Mouse (Mus musculus) MEL (cell line): ENCODE data around the gene Igf1r. TPM values are rescaled to one million over a fixed set of nuclear protein-coding genes. Genes with fewer than 3 reads are reported as not detected.

ENCODE experiments used
- DNase-seq: peaks from one replicate; pipeline ENCODE4 v3.0.0; 2011; ENCODE audit warnings: low read depth, low spot score
- H3K27ac ChIP-seq: 2 replicates; pipeline ENCODE4 v1.5.1; 2012; ENCODE audit warnings: low read depth, mild to moderate bottlenecking, control low read depth, low read length, moderate library complexity; ENCODE audit not compliant: control insufficient read depth
- H3K27me3 ChIP-seq, 2 experiments: fragments of 150-350 bp in 1 of 2; sonication (generic) in 1 of 2; 2 replicates each; pipeline ENCODE4 v1.6.1; 2012; ENCODE audit warnings: low read length in 2 of 2, mild to moderate bottlenecking in 2 of 2, improper control_type of control experiment in 1 of 2, moderate library complexity in 1 of 2; ENCODE audit not compliant: insufficient read depth in 2 of 2, control insufficient read depth in 1 of 2
- H3K36me3 ChIP-seq, 2 experiments: 2 replicates each; pipeline ENCODE4 v1.6.1; 2012 to 2014; ENCODE audit warnings: low read length in 2 of 2, improper control_type of control experiment in 1 of 2, inconsistent platforms in 1 of 2, mild to moderate bottlenecking in 1 of 2; ENCODE audit not compliant: insufficient read depth in 2 of 2, control insufficient read depth in 1 of 2
- H3K4me1 ChIP-seq, 2 experiments: fragments of 150-350 bp in 1 of 2; sonication (generic) in 1 of 2; 2 replicates each; pipeline ENCODE4 v1.6.1; 2012; ENCODE audit warnings: low read length in 2 of 2, improper control_type of control experiment in 1 of 2, mild to moderate bottlenecking in 1 of 2; ENCODE audit not compliant: insufficient read depth in 2 of 2, control insufficient read depth in 1 of 2
- H3K4me3 ChIP-seq, 2 experiments: fragments of 150-350 bp in 1 of 2; sonication (generic) in 1 of 2; 2 replicates each; pipeline ENCODE4 v1.5.1; 2012; ENCODE audit warnings: low read depth in 2 of 2, low read length in 2 of 2, mild to moderate bottlenecking in 2 of 2, moderate library complexity in 2 of 2, control low read depth in 1 of 2, improper control_type of control experiment in 1 of 2; ENCODE audit not compliant: control insufficient read depth in 1 of 2, insufficient read depth in 1 of 2
- H3K79me2 ChIP-seq: 2 replicates; pipeline ENCODE4 v1.6.1; 2012; ENCODE audit warnings: mild to moderate bottlenecking, low read length, moderate library complexity; ENCODE audit not compliant: control insufficient read depth, poor library complexity, insufficient read depth
- H3K9ac ChIP-seq: 2 replicates; pipeline ENCODE4 v1.6.1; 2012; ENCODE audit warnings: low read depth, mild to moderate bottlenecking, control low read depth, low read length, moderate library complexity; ENCODE audit not compliant: control insufficient read depth, poor library complexity, severe bottlenecking
- H3K9me3 ChIP-seq: fragments of 150-350 bp; sonication (generic); replicated peaks from 2 replicates; pipeline ENCODE4 v1.6.1; 2012; ENCODE audit warnings: mild to moderate bottlenecking, low read length, improper control_type of control experiment, moderate library complexity; ENCODE audit not compliant: insufficient read depth
- CHD1 ChIP-seq: IDR thresholded peaks from 2 replicates; pipeline ENCODE4 v1.6.1; 2012; ENCODE audit warnings: low read depth, mild to moderate bottlenecking, inconsistent platforms, low read length, improper control_type of control experiment
- ELF1 ChIP-seq: IDR thresholded peaks from 2 replicates; pipeline ENCODE4 v1.6.1; 2014; ENCODE audit warnings: low read depth, mild to moderate bottlenecking, inconsistent platforms, low read length, improper control_type of control experiment, moderate library complexity
- EP300 ChIP-seq, 2 experiments: IDR thresholded peaks; 2 replicates each; pipeline ENCODE4 v1.6.1; 2011; ENCODE audit warnings: improper control_type of control experiment in 2 of 2, low read length in 2 of 2, low read depth in 1 of 2, mild to moderate bottlenecking in 1 of 2
- GABPA ChIP-seq: IDR thresholded peaks from 2 replicates; pipeline ENCODE4 v1.6.1; 2012; ENCODE audit warnings: low read depth, mild to moderate bottlenecking, inconsistent platforms, low read length, improper control_type of control experiment, moderate library complexity
- GATA1 ChIP-seq: IDR thresholded peaks from 2 replicates; pipeline ENCODE4 v1.6.1; 2011; ENCODE audit warnings: low read depth, low read length, improper control_type of control experiment
- MAX ChIP-seq: IDR thresholded peaks from 2 replicates; pipeline ENCODE4 v1.6.1; 2011; ENCODE audit warnings: low read length, improper control_type of control experiment
- MEF2A ChIP-seq: IDR thresholded peaks from 2 replicates; pipeline ENCODE4 v1.6.1; 2014; ENCODE audit warnings: low read depth, mild to moderate bottlenecking, inconsistent platforms, low read length, improper control_type of control experiment; ENCODE audit not compliant: poor library complexity, insufficient replicate concordance, severe bottlenecking; ENCODE audit errors: extremely low read depth
- MYB ChIP-seq: IDR thresholded peaks from 2 replicates; pipeline ENCODE4 v1.6.1; 2011; ENCODE audit warnings: mild to moderate bottlenecking, low read depth, low read length, improper control_type of control experiment
- MYC ChIP-seq: IDR thresholded peaks from 2 replicates; pipeline ENCODE4 v1.6.1; 2011; ENCODE audit warnings: low read depth, mild to moderate bottlenecking, low read length, improper control_type of control experiment, moderate library complexity
- NELFE ChIP-seq: IDR thresholded peaks from 2 replicates; pipeline ENCODE4 v1.6.1; 2011; ENCODE audit warnings: low read depth, low read length, improper control_type of control experiment
- POLR2A ChIP-seq, 2 experiments: IDR thresholded peaks; 2 replicates each; pipeline ENCODE4 v1.6.1; 2011 to 2012; ENCODE audit warnings: low read length in 2 of 2, mild to moderate bottlenecking in 2 of 2, control low read depth in 1 of 2, improper control_type of control experiment in 1 of 2, low read depth in 1 of 2, moderate library complexity in 1 of 2; ENCODE audit not compliant: control insufficient read depth in 1 of 2, insufficient read depth in 1 of 2, poor library complexity in 1 of 2
- POLR2AphosphoS2 ChIP-seq: IDR thresholded peaks from 2 replicates; pipeline ENCODE4 v1.6.1; 2011; ENCODE audit warnings: low read length, improper control_type of control experiment
- SIN3A ChIP-seq: IDR thresholded peaks from 2 replicates; pipeline ENCODE4 v1.6.1; 2012; ENCODE audit warnings: low read length, improper control_type of control experiment, inconsistent platforms
- UBTF ChIP-seq: IDR thresholded peaks from 2 replicates; pipeline ENCODE4 v1.6.1; 2012; ENCODE audit warnings: low read depth, mild to moderate bottlenecking, inconsistent platforms, low read length, improper control_type of control experiment, moderate library complexity, borderline replicate concordance; ENCODE audit not compliant: insufficient read depth
- USF1 ChIP-seq: IDR thresholded peaks from 2 replicates; pipeline ENCODE4 v1.6.1; 2014; ENCODE audit warnings: low read depth, mild to moderate bottlenecking, inconsistent platforms, low read length, improper control_type of control experiment, moderate library complexity
- USF2 ChIP-seq, 2 experiments: IDR thresholded peaks; 2 replicates each; pipeline ENCODE4 v1.6.1; 2011 to 2012; ENCODE audit warnings: improper control_type of control experiment in 2 of 2, low read length in 2 of 2, borderline replicate concordance in 1 of 2, inconsistent platforms in 1 of 2, low read depth in 1 of 2, mild to moderate bottlenecking in 1 of 2; ENCODE audit not compliant: insufficient read depth in 1 of 2
- ZKSCAN1 ChIP-seq: IDR thresholded peaks from 2 replicates; pipeline ENCODE4 v1.6.1; 2012; ENCODE audit warnings: low read depth, mild to moderate bottlenecking, inconsistent platforms, low read length, improper control_type of control experiment, moderate library complexity
- polyA plus RNA-seq, 2 experiments: library from polyadenylated mRNA; stranded (reverse) in 1 of 2; unstranded in 1 of 2; fragments of >175 nt in 1 of 2; fragments of >200 nt in 1 of 2; gene quantifications; 2 replicates each; pipeline versions ENCODE4 v1.2.1 to v1.2.4; 2012; ENCODE audit warnings: low replicate concordance in 2 of 2, low read depth in 1 of 2; ENCODE audit not compliant: insufficient read length in 2 of 2, insufficient read depth in 1 of 2, missing spikeins in 1 of 2
- total RNA-seq: library from RNA; depleted of rRNA; stranded (reverse); fragments of 300-350 nt; gene quantifications from 2 replicates; pipeline ENCODE4 v1.2.3, GENCODE M21; 2012

The Igf1r gene
- total and polyA plus RNA-seq, 3 experiments, result 11.8 to 11.9 TPM; not detected in 1

DNA sequence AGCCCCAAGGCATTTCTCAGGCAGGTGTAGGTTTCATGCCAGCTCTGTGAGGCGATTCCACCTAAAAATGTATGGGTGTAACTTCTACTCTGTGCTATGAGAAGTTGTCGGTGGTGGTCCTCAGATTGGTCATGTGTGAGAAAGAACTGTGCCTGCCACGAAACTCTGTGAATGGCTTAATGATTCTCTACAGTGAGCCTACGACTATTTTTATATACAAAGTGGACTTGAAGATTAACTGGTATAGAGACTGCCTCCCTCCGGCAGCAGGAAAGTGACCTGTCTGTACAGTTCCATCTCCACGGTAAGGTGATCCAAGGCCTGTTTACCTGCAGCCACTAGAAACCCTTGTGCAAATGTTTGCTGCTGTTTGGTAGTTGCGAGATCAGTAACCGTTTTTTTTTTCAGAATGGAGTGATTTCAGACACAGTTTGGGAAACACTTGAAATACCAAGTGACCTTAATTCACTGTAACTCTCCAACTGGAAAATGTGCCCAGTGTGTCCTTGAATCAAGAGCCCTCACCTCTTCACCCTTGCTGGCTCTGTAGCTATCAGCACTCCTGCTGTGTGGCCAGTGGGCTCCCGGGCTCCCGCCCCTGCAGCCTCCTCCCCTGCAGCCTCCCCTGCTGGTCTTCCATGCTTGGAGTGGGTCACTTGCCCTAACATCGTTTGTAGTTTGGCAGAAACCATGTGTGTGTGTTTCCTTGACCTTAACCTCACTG lies 127.7 kb downstream of the Igf1r start:
- peaks cover 0 to 3% of the 10 kb centered on the region in 2 experiments; a peak in 1 of 4 replicates for H3K36me3 ChIP-seq

DNA sequence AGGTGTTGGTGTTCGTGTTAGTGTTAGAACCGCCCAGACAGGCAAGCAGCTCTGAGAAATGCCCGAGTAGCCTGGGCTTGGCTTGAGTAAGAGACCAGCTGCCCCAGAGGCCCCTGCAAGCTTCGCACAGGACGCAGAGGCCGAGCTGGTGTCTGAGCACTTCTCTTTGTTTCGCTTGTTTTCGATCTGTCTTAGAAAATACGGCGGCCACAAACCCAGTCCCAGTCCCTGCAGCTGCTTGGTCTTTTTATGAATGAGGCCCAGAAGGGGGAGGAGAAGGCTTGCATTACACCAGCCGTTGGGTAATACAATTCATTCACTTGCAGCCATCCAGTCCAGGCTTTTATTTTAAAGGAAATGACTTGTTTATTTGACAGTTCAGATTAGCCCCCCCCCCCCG lies 132.7 kb downstream of the Igf1r start:
- Histone ChIP-seq H3K79me2 (no peaks in the 10 kb centered on the region), H3K27ac (peak overlapping the region; percentile 81), H3K36me3 (peaks cover 0 to 17% of the 10 kb centered on the region in 2 experiments; a peak in 2 of 4 replicates), H3K9me3 (no peaks in the 10 kb centered on the region), H3K4me3 (peak overlapping the region; percentile 52 to 54), H3K9ac (peak overlapping the region; percentile 54), H3K4me1 (peaks cover 15 to 22% of the 10 kb centered on the region in 2 experiments), H3K27me3 (no peaks in the 10 kb centered on the region)
- no peak for TF ChIP-seq USF1
- TF ChIP-seq ELF1, result no peak
- TF ChIP-seq UBTF, result no peak
- TF ChIP-seq USF2 (IDR thresholded peaks at IDR 0.05; ENCODE audit: borderline replicate concordance in 1 of 2, insufficient read depth in 1 of 2, low read depth in 1 of 2, low read length in 2 of 2), result no peak
- no peak for TF ChIP-seq POLR2AphosphoS2
- no peak for TF ChIP-seq GABPA
- TF ChIP-seq MYC, result no peak
- TF ChIP-seq ZKSCAN1, result no peak
- no peak for TF ChIP-seq GATA1
- TF ChIP-seq MAX, result no peak
- TF ChIP-seq CHD1, result no peak
- no peak for TF ChIP-seq MEF2A
- TF ChIP-seq SIN3A, result no peak; the same call in 1 of the 2 replicates
- peak; percentile 64 for DNase-seq

More for the DNA sequence above, 127.7 kb downstream of the Igf1r start:
- Histone ChIP-seq H3K27ac (no peak overlapping the region), H3K4me1 (peaks cover 0 to 8% of the 10 kb centered on the region in 2 experiments; a peak in 2 of 4 replicates), H3K27me3 (no peaks in the 10 kb centered on the region), H3K4me3 (no peak overlapping the region), H3K79me2 (no peaks in the 10 kb centered on the region), H3K9me3 (no peaks in the 10 kb centered on the region), H3K9ac (no peak overlapping the region)
- no peak for DNase-seq
- no peak for TF ChIP-seq EP300 (IDR thresholded peaks at IDR 0.05; ENCODE audit: low read depth in 1 of 2, low read length in 2 of 2)
- TF ChIP-seq MYB, result no peak
- TF ChIP-seq SIN3A, result no peak
- TF ChIP-seq ZKSCAN1, result no peak
- no peak for TF ChIP-seq POLR2A (IDR thresholded peaks at IDR 0.05; ENCODE audit: control insufficient read depth in 1 of 2, insufficient read depth in 1 of 2, low read depth in 1 of 2, low read length in 2 of 2, poor library complexity in 1 of 2)
- no peak for TF ChIP-seq NELFE
